Mouse (Mus musculus): ENCODE results near the gene Atraid. TPM values are rescaled to one million over a fixed set of nuclear protein-coding genes. Genes with fewer than 3 reads are reported as not detected.
"Not testable (repeated sequence)": the region's sequence is repeated elsewhere in the genome, so short reads cannot be mapped to it uniquely, and the experiment has no call there.

Atraid gene
- total RNA-seq, 2 experiments from 2014 or later, result 68.1 to 70.0 TPM

GRCm38 (mm10) chr5:31053728-31054127 is 5.6 kb downstream of the Atraid start:
- DNase-seq (ENCODE audit: low spot score in 2 of 2), result not testable (repeated sequence)

DNA sequence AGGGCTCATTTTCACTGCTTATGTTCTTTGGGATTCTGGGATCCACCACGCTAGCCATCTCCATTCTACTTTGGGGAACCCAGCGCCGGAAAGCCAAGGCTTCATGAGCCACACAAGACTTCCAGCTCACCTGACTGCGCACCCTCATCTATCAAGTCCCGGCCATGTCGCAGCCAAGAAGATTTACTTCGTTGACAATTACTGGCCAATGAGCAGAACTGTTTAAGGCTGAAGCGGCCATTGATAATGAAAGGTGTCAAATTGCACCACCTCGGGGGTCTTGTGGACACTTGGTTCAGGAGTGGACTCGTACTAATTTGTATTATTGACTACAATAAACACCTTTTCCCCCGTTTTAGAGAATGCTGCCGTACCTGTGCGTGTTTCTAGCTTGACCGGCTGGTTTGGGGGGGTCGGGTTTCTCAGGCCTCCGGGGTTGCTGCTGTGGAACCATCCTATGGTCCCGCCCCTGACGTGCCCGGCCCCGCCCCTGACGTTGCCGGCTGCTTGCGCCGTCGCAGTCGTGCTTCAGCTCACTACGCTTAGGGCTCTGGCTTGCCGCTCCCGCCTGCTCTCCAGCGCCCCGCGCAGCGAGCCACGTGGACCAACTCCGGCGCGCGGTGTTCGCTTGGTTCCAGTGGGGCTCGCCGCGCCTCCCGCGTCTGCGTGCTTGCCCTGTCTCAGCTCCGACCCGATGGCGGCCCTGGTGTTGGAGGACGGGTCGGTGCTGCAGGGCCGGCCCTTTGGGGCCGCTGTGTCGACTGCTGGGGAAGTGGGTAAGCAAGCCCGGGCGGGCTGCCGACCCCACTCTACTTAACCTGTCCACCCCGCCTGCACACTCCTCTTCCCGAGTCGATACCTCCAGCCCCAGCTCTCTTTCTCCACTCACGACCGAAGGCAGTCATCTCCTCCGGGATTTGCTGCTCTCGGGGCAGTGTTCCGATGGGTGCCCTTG is 6.4 kb downstream of the Atraid start, which contains the start of gene Cad:
Gene Cad (plus strand): TSS at position 520 of the 955 bp plus-strand sequence.
- DNase-seq (ENCODE audit: low spot score in 2 of 2), result peak; percentile 92 to 96

- DNase-seq (ENCODE audit: low spot score in 2 of 2), result no peak
Observed at GRCm38 (mm10) chr5:31055216-31056140, 7.4 kb downstream of the Atraid start.

- DNase-seq (ENCODE audit: low spot score in 2 of 2), result no peak
Observed at GRCm38 (mm10) chr5:31069810-31070209, 21.7 kb downstream of the Atraid start.

DNA sequence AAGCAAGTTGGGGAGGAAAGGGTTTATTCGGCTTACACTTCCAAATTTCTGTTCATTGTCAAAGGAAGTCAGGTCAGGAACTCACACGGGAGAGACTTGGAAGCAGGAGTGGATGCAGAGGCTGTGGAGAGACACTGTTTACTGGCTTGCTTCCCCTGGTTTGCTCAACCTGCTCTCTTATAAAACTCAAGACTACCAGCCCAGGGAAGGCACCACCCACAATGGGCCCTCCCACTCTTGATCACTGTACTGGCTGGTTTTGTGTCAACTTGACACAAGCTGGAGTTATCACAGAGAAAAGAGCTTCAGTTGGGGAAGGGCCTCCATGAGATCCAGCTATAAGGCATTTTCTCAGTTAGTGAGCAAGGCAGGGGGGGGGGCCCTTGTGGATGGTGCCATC is 22.9 kb downstream of the Atraid start:
- no peak for DNase-seq (ENCODE audit: low spot score in 2 of 2)

DNA sequence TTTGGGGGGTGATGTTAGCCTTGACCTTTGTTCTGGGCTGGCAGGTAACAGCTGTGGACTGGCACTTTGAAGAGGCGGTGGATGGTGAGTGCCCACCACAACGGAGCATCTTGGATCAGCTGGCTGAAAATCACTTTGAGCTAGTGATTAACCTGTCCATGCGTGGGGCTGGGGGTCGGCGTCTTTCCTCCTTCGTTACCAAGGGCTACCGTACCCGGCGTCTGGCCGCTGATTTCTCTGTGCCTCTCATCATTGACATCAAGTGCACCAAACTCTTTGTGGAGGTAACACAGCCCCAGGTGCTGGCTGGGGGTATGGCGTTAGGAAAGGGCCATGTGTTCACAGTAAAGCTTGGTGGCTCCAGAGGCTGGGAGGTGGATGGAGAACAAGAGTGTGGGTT is 23.7 kb downstream of the Atraid start:
- no peak for DNase-seq (ENCODE audit: low spot score in 2 of 2)

DNA sequence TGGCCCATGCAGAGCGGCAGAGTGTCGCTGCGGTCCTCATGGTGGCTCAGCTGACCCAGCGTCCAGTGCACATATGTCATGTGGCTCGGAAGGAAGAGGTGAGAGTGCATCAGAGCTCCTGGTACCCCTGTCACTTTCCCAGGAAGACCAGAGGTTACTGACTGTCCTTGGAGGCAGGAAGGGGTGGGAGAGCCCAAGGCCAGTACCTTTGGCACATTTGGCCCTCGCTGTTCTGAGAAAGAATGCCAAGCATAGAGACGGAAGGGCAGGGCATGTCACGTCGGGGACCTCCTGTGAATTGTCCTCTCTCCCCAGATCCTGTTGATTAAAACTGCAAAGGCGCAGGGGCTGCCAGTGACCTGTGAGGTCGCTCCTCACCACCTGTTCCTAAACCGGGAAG is 25.1 kb downstream of the Atraid start:
- DNase-seq (ENCODE audit: low spot score in 2 of 2), result no peak

- no peak for DNase-seq (ENCODE audit: low spot score in 2 of 2)
Observed at GRCm38 (mm10) chr5:31076346-31076745, 28.2 kb downstream of the Atraid start.

GRCm38 (mm10) chr5:31080059-31080794 is 32.1 kb downstream of the Atraid start:
- DNase-seq (ENCODE audit: low spot score in 2 of 2), result peak; percentile 62 to 81

- DNase-seq (ENCODE audit: low spot score in 2 of 2), result no peak
Observed at GRCm38 (mm10) chr5:31080795-31081164, 32.7 kb downstream of the Atraid start.

- peak in 1 of 2 experiments; percentile 62 for DNase-seq (ENCODE audit: low spot score in 2 of 2)
Observed at GRCm38 (mm10) chr5:31081386-31081785, 33.3 kb downstream of the Atraid start.

GRCm38 (mm10) chr5:31082355-31082754 is 34.2 kb downstream of the Atraid start:
- DNase-seq (ENCODE audit: low spot score in 2 of 2), result peak in 1 of 2 experiments; percentile 71

GRCm38 (mm10) chr5:31082935-31083625 is 35.0 kb downstream of the Atraid start:
- DNase-seq (ENCODE audit: low spot score in 2 of 2), result no peak

DNA sequence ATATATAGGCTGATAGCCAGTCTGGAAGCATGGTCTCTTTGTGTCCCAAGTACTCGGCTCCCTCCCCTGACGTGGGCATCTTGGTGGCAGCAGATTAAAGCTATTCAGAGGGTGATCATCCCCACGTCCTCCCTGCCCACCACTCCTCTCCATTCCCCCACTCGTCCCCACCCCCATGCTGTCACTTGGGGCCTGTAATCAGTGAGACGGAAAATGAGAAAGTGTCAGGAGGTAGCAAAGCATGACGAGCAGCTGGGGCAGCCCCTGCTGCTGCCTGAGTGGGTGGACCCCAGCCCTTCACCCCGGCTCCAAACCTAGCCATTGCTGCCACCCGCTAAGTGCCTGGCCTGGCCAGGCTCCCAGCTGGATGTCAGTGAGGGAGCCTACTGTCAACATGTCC is 35.8 kb downstream of the Atraid start:
- DNase-seq (ENCODE audit: low spot score in 2 of 2), result no peak

DNA sequence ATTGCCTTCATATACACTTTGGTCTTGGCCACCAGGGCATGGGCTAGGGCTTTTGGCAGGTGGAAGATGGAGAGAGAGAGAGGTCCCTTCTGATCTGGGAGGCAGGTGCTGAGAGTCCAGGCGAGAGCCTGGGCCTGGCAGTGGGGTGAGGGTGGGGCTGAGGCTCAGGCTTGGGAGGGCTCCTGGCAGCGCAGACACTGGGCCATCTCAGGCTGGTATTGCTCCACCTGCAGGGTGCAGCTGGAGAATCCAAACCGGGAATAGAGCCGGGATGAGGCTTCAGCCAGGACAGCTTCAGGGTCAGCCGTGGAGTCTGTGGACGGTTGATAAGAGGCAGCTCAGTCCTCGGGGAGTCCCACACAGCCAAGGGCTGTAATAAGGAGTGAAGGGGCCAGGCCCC is 38.5 kb downstream of the Atraid start:
- DNase-seq (ENCODE audit: low spot score in 2 of 2), result no peak

- no peak for DNase-seq (ENCODE audit: low spot score in 2 of 2)
Observed at GRCm38 (mm10) chr5:31087131-31087530, 39.0 kb downstream of the Atraid start.

GRCm38 (mm10) chr5:31092231-31092975 is 44.3 kb downstream of the Atraid start:
- peak in 1 of 2 experiments; percentile 78 for DNase-seq (ENCODE audit: low spot score in 2 of 2)

DNA sequence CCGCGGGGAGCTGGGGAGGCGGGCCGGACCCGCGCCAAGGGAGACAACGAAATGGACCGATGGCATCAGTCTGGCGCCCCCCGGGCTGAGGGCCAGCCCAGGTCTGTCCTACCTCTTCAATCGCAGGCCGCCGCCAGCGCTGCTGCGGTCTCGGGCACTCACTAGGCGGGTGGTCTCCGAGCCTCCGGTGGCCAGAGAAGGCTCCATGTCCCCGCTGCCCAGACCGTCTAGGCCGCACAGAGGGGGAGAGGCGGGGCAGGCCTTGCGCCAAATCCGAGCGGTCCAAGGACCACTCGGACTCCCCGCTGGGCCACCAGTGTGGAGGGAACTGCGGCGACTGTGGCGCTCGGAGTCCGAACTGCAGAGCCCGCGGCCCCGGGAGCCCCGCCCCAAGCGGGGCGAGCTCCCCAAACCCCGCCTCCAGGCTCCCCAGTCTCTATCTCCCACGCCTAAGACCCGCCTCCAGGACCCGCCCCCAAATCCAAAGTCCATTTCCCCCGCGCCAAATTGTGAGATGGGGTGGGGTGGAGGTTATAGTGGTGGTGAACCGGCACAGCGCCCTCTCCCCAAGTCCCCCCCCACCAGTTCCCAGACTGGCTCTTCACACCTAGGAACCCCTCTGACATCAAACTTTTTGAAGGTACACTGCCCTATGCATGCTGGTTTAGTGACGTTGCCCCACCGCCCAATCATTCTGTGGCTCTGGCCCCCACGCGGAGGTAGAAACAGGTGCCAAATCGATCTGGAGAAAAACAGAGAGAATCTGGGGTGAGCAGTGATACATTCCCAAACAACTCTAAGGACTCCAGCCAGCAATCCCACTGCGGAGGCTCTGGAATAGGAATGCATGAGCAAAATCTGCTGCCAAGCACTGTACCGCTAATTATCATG is 45.3 kb downstream of the Atraid start:
- peak; percentile 67 to 75 for DNase-seq (ENCODE audit: low spot score in 2 of 2)

Measured in layer of hippocampus, adult 18-20 months (tissue).